In genomic region chr4:138304340-138305104, GRCm38 (mm10) we compare ENCODE assay signal across 8 mouse cellular contexts. TPM values are rescaled to one million over a fixed set of nuclear protein-coding genes. Genes with fewer than 3 reads are reported as not detected.
DNase-seq lines count a peak whose midpoint lies in the region; ATAC-seq lines count a peak whose summit lies in the region.

TSS of gene Ddost (plus strand) at chr4:138304730.

- intact Hi-C loops in left cerebral cortex, postnatal 14 days (cut with DNase I) = no loop called here

- peak; percentile 99 for ATAC-seq in intestine, embryonic 14.5 days (replicated peaks; ENCODE audit: low FRiP score, low TSS enrichment, low read depth)

- H3K9me3 ChIP-seq in intestine, embryonic 14.5 days (ENCODE audit: control insufficient read depth, low read length) = no peaks in the 10 kb centered on the region

- peaks cover 26% of the 10 kb centered on the region for H3K36me3 ChIP-seq in intestine, embryonic 14.5 days (ENCODE audit: control insufficient read depth, insufficient read depth, low read length)

- peak within 1 kb of the TSS; percentile 90 for H3K4me2 ChIP-seq in intestine, embryonic 14.5 days (ENCODE audit: low read length)

- peaks cover 14% of the 10 kb centered on the region for H3K4me1 ChIP-seq in intestine, embryonic 14.5 days (replicated peaks; ENCODE audit: control insufficient read depth, insufficient read depth, low read length)

- H3K4me3 ChIP-seq in intestine, embryonic 14.5 days (ENCODE audit: low read depth, low read length) = peak within 1 kb of the TSS; percentile 91

- peak; percentile 89 to 92 for DNase-seq in adrenal gland, adult 18-20 months (ENCODE audit: low spot score in 2 of 2)
- DNase-seq in embryo, embryonic 11 days = peak; percentile 99
- peak; percentile 98 for DNase-seq in gastrocnemius, postnatal 25 days
- DNase-seq in intestine, embryonic 14.5 days (ENCODE audit: low spot score) = peak; percentile 93
- DNase-seq in left cerebral cortex, postnatal 14 days (ENCODE audit: low spot score in 2 of 2) = peak; percentile 99 to 100
- DNase-seq in mesoderm, embryonic 11.5 days (ENCODE audit: low read depth, low spot score) = peak; percentile 100
- peak; percentile 98 to 99 for DNase-seq in right cerebral cortex, postnatal 36 days (ENCODE audit: low spot score in 2 of 2)
- DNase-seq in yolk sac, embryonic 10.5 days (ENCODE audit: low spot score) = peak; percentile 98

- 0% methylated on average over 62 of the region's 64 CpGs for WGBS in intestine, embryonic 14.5 days

- peak within 1 kb of the TSS; percentile 54; the same call in 1 of the 2 replicates for H3K27ac ChIP-seq in intestine, embryonic 14.5 days (ENCODE audit: low read depth)

- H3K9ac ChIP-seq in intestine, embryonic 14.5 days (ENCODE audit: low read length) = peak within 1 kb of the TSS; percentile 90

- no peaks in the 10 kb centered on the region for H3K27me3 ChIP-seq in intestine, embryonic 14.5 days (replicated peaks; ENCODE audit: control insufficient read depth, insufficient read depth, low read length)

RNA-seq across cellular contexts. Expression of gene Ddost, which starts in this region (rescaled TPM):
- 100 to 1,000 TPM; 115 to 119 TPM for total RNA-seq in adrenal gland, adult 18-20 months (2021)
- 10 to 100 TPM; 30.6 to 37.0 TPM for total RNA-seq in gastrocnemius, postnatal 25 days (2021)
- polyA plus RNA-seq in intestine, embryonic 14.5 days (2014; fragmentation: Nextera tagmentation; extraction: Ambion mirVana) = 348 and 351 TPM in 2 replicates
- total RNA-seq in left cerebral cortex, postnatal 14 days (2021) = 100 to 1,000 TPM in 1 of 2 experiments, 10 to 100 TPM in 1; 96.9 to 101 TPM

Comparison
In these comparisons a context has a peak if more than half of its experiments do, and no peak if none do; other contexts are left out.
1. Peak in every context shown above with its lines: DNase-seq, ATAC-seq, H3K4me3 ChIP-seq and H3K27ac ChIP-seq.